Mouse (Mus musculus) frontal cortex, adult (tissue): ENCODE data around the gene Slc22a20.
A peak's percentile ranks its signal among the peaks of the same experiment; 100 is the strongest.

ENCODE experiments used
- ATAC-seq: cut with Nextera tagmentation; 2 replicates; pipeline ENCODE4 v1.9.2; 2017; ENCODE audit warnings: mild to moderate bottlenecking, moderate library complexity, mixed read lengths; ENCODE audit not compliant: low TSS enrichment

Slc22a20 gene

DNA sequence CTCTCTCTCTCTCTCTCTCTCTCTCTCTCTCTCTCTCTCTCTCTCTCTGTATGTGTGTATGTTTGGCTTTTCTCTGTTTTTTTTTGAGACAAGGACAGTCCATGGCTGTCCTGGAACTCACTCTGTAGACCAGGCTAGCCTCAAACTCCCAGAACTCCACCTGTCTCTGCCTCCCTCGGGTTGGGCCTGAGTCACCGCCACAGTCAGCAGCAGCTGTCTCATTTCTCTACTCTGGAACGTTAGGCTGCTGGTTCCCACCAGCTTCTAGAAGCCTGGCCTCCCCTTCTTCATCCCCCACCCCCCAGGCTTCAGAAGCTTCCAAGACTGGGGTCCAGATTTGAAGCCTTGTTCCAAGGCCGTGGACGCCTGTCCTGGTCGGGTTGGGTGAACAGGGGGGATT is 3.6 kb upstream of the Slc22a20 start:
- ATAC-seq: no peak

DNA sequence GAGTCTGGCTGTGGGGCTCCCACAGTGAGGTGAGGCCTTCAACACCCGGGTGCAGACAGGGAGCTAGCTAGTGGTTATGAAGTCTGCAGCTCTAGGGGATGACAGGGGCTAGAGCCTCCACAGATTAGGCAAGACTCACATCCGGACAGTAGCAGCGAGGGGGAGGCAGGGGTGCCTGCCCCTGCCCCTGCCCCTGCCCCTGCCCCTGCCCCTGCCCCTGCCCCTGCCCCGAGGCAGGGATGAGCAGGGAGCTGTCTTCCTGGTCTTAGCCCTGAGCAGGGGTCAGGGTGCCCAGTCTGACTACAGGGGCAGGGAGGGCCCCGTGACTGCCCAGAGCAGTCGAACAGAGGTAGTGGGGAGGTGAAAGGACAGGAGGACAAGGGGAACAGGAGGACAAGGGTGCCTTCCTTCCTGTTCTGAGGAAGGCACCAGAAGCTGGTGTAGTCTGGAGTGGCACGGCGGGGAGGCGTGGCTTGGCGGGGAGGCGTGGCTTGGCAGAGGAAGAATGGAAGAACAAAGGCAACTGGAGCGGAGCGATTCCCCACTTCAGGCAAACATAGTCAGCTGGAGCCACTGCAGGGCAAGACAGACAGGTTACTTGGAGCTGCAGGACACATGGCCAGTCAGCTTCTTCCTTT is 3.0 kb upstream of the Slc22a20 start:
- ATAC-seq: no peak

DNA sequence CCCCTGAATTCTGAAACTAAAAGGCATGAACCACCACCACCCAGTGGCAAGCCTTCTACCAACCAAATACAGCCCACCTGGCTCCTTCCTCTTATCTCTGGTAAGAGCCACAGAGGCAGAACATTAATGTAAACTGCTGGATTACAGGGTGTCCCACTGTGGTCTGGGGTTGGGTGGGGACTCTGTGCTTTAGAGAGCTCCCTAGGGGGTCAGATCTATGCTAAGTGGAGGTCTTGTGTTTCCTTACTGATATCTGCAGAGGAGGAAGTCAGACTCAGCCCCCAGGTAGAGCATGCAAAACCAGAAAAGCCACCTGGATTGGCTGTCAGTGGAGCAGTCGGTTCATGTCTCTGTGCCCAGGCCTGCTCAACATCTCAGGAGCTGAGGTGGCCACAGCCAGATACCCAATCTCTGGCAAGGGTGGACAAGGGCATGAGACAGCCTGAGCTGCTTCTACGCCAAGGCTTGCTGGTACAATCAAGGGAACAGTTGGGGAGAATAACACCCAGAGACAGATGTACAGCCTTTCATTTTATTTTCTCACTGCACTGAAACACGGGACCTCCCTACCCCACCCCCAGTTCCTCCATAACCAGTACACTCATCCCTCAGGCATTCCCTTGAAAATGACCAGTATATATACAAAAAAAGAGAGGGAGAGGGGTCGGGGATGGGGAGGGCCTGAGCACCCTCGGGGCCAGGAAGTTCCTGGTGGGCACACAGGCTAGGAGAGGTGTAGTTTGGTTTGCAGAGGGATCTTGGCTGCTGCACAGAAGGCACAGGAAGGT is 2.3 kb upstream of the Slc22a20 start:
- no peak for ATAC-seq

DNA sequence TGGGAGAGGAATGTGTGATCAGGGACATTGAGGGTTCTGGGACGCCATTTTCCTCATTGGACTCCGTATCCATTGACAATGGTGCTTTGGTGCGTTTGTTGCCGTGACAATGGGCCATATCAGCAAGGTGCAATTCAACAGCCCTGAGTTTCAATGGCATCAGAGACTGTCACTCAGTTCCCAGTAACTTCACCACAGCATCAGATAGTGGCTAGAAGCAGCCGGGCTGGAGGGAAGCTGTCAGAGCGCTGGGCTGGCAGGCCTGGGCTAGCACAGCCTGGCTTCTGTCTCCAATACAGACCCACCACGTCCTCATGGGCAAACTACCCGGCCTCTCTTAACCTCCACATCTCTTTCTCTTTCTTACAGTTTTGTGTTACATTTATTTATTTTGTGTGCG is 5.5 kb downstream of the Slc22a20 start:
- no peak for ATAC-seq

DNA sequence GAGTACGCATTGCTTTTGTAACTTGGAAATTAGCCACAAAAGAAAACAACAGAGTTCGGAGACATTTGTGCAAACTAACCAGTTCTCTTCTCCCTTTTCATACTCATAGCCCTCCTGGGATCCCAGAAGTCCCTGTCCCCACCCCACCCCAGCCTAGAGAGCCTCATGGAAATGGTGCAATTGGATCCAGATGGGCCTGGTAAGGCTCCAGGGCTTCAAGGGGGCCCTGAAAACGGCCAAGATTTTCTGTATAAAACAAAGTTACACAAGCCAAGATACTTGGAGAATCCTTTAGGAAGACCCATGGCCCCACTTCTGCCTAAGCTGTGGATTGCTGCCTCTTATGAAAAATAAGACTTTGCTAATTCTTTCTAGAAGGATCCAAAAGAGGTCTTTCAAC is 8.2 kb downstream of the Slc22a20 start:
- no peak for ATAC-seq

DNA sequence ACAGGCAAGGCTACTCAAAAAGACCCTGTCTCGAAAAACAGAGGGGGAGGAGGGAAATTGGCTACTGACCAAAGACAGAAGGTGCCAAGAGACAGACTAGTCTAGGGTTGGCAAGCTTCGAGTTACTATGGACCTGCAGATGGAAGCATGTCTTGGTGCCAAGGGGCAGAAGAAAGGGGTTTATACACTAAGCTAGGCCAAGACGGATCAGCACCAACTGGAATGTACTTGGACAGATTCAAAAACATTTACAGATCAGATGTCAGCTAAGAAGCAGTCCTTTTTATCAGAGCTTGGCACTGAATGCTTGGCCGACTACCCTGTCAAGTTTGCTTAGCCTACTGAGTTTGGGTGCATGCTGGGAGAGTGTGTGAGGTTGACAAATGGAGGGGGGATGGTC is 10.3 kb downstream of the Slc22a20 start:
- ATAC-seq: no peak

DNA sequence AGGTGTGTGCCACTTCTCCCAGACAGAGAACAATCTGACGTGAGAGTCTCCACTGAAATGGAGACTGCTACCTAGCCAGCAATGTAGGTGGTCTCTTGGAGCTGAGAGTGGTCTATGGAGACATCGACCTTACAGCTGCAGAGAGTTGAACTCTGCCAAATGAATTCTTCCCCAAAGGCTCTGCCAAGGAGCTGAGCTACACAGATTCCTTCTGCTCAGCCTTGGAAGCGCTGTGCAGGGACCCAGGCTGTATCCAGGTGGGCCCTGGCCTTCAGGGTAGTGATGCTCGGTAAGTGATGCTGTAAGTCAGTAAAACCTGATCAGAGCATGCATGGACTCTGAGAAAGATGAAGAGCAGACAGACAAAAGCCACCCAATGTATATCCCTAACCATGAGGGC is 10.8 kb downstream of the Slc22a20 start:
- no peak for ATAC-seq

DNA sequence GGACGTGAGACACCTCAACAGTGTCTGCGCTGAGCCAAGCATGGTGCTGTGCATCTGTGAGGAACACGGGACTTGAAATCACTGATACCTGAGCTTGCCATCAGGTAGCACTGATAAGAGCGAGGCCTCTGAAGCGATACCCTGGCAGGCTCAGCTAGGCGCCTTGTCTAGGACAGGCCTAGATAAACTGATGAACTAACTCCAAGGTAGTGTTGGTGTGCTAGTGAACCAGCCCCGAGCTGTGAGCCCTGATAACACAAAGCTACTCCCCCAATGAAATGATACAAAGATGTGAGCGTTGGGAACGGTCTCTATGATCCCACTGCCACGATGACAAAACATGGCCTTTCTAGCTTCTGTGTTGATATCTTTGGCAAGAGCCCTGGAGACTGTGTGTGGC is 18.3 kb downstream of the Slc22a20 start:
- no peak for ATAC-seq

DNA sequence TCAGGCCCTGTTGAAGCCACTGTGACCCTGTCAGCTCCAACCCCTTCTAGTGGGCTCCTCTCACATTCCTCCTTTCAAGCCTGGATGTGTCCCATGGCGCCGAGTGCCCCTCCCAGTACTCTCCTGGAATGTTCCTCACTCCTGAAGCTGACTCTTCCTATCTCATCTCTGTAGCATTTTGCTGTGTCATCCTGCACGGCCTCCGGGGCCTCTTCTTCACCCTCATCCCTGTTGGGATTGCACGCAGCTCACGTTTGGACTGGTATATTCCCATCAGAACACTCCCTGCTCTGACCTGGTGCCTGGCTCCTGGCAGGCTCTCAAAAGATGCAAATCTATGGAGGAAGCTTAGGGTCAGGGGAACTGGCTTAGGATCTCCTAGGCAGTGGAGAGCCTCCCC is 19.2 kb downstream of the Slc22a20 start:
- no peak for ATAC-seq

DNA sequence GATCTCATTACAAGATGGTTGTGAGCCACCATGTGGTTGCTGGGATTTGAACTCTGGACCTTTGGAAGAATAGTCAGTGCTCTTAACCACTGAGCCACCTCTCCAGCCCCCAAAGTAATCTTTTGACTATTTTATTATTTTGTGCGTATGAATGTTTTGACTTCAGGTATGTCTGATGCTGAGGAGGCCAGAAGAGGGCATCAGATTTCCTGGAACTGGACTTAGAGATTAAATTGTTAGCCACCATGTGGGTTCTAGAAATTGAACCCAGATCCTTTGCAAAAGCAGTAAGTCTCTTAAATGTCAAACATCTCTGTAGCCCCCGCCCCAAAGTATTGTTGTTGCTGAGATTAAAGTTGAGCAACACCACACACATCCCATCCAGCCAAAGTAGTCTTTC is 20.0 kb downstream of the Slc22a20 start:
- ATAC-seq: no peak

DNA sequence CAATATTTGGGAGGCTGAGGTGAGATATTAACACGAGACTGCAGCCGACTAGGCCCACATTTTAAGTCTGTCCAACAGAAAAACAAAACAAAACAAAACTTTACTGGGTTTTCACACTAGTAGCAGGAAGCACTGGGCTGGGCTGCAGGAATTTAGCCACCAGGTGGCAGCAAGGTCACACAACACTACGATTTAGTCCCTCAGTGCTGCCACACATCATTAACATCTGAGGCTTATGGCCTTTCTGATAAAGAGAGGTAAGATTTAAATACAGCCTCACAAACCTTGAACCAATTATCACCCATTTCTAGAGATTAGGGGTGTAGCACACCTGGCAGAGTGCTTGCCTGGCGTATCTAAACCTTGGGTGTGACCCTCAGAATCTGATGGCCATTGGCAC is 20.7 kb downstream of the Slc22a20 start:
- peak; percentile 62; the same call in 1 of the 2 replicates for ATAC-seq

DNA sequence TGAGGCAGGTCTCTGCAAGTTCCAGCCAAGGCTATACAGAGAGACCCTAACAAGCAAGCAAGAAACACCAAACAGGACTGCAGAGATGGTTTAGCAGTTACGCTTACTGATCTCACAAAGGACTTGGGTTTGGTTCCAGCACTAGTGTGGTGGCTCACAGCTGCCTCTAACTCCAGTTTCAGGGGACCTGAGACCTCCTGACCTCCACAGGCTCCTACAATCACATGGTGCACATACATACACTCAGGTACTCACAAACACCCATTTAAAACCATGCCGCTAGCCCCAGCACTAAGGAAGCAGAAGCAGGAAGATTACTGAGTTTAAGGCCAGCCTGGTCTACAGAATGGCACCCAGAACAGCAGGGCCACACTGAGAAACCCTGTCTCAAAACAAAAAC is 21.1 kb downstream of the Slc22a20 start:
- ATAC-seq: no peak

DNA sequence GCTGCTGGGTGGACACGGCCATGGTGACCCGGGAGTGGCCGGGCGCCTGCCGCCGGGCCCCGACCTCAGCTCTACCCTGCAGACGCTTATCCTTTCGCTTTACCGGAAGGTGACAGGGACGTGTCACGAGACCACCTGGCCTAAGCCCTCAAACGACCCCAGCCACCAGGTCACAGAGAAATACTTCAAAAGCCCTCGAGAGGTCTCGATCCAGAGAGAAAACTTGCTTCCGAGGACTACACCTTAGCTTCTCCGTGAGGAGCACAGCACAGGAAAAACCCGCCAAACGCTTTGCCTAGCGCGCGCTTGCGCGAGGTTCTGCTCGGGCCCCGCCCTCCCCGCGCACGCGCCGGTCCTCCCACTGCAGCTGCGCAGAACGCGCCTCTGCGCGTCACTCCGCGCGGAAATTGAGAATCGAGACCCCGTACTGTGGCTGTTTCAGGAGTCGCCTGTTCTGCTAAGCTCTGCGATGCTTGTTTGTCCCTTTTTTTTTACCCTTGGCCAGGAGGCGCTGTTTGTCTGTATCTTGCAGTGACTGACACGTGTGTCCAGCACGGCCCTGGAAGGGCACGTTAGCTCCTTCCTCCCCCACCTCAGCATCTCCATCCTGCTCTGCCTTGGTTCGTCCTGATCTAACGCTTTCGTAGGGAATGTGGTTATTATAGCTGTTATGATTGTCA is 21.9 kb downstream of the Slc22a20 start, which contains the start of gene Pola2:
TSS of gene Pola2 (minus strand) at position 320 of the 680 bp plus-strand sequence.
- ATAC-seq: peak; percentile 92

DNA sequence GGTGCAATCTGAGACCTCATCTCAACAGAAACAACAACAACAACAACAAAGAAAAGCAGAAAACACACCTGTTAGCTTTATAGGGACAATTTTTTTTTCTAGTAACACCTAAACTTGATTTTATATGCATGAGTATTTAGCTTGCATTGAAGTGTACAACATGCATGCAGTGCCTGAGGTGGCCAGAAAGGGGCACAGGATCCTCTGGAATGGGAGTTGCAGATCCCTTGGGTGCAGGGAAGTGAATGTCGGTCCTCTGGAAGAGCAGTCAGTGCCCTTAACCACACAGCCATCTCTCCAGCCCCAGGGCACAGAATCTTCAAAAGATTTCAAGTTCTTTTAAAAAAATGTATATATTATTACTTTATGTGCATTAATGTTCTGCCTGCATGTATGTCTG is 23.3 kb downstream of the Slc22a20 start:
- no peak for ATAC-seq

DNA sequence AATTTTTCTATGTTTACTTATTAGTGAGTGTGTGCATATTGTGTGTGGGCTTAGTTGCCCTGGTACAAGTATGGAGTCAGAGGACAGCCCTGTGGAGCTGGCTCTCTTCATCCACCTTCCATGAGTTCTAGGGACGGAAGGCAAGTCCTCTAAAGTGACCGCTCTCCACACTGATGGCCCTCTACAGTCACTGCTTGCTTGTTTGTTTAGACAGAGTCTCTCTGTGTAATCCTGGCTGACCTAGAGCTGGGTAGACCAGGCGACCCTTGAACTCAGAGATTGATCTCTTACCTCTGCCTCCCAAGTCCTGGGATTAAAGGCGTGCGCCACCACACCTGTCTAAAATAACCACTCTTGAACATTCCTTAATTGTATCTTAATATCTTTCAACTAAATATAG is 28.6 kb downstream of the Slc22a20 start:
- ATAC-seq: no peak

DNA sequence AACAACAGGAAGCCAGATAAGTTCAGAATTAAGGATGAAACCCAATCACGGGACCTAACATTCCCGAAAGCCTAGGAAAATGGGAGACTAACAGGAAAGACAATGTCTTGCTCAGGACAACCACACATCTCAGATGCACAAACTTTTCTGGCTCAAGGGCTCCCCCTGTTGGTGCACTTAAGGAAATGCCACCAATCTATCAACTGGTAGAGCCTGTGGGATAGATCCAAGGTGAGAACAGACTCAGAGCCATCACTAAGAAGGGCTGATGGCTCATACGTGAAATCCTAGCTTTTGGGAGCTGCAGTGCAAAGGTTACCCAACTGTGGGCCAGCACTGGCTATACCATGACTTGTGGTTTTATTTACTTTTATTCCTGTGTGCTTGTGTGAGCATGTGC is 29.3 kb downstream of the Slc22a20 start:
- ATAC-seq: peak; percentile 57

DNA sequence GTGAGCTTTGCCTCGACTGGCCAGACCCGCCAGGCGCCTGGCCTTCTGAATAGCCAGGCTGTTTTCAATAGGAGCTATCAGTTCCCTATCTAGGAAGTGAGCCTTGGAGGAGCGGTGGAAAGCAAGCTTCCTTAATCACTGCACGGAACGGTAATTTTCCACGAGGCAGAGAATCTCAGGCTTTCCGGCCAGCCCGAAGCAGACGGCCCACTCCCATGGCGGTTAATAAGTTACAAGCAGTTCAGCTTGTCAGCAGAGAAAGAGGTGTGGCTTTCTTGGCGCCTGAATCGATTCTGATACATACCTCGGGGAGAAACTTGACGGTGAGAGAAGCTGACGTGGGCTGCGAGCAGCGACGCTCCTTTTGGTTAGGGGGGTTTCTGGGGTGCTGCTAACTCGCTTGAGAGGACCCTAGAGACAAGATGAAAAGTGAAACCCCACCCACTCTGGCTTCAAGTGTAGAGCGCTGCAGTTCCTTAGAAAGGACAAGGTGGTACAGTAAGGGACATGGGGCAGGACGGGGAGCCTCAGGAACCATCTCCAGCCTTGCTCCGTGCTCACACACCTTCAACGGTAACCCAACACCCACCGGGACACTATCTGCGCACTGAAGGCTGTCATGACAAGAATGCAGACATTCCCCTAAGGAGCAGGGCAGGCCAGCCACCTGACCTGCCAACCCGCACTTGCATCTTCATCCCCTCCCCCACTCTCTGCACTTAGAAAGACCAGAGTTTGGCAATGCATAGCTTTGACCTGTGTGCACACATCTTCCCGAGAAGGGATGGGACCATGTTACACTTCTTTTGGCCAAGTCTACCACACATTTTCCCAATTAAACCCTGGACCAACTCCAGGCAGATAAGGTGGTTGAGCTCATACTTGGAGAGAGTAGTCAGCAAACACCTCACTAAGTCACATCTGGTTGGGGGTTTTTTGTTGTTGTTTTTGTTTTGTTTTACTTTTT is 30.0 kb downstream of the Slc22a20 start:
- ATAC-seq: no peak

DNA sequence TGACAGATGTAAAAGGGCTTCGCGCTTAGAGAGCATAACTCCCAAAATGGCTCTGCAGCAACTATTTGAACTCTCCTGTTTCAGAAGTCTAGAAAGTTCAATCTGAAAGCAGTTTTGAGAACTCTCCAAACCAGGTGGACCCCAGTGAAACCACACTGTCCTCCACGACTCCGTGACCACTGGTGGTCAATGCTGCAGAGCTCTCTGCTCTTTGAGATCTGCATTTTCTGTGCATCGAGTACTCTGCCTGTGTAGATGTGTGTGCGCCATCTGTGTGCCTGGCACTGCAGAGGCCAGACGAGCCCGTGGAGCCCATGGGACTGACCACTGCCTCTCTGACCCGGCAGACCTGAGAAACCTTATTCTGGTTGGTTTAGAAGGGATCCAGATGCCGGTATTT is 31.0 kb downstream of the Slc22a20 start:
- no peak for ATAC-seq

DNA sequence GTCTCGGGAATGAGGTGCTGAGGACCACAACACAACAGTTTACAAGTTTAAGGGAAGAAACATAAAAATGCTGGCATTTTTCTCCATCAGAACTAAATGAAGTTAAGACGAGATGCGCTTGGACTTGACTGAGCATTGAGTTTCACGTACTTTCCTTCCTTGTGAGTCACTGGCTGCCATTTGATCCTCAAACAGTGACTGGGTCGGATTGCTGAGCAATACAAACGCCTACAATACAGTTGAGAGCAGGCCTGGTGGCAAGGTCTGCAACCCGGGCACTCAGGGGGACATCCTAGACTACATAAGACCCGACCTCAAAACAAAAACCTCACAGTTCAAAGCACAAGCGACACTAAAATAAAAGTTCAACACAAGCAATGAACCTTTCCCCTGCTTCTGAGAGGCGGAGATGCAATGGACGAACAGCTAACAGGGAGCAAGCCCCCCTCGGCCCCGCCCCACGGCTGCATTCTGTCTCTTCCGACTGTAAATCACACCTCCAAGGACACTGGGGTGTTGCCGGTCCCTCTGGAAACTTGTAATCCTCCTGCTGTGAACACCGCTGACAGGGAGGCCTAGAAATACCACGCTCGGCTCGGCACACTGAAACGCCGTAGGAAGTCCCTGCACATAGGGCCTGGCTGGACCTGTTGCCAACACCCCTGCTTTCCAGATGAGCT is 31.8 kb downstream of the Slc22a20 start:
- no peak for ATAC-seq

DNA sequence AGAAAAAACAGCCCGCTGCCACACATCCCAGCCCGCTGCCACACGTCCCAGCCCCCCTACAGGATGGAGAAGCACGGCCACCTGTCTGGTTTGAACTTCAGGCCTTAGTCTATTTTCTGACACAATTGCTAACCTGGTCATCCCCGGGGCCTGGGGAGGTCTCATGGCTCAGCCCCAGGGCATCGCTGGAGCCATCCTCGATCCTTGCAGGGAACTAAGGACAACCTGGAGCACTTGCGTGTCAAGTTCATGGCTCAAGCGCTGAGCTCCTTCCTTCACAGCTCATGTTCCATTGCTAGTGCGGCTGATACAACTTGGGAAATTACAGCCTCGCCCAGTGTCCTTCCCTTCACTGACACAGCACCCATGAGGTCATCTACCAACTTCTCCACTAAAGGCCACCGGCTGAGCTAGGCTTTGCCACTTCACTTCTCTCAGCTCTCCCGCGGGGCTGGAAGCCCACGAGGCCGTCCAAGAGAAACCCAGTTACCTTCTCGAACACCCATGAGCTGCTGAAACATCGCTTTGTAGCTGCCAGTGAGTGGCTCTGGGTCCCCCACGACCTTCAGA is 32.7 kb downstream of the Slc22a20 start:
- no peak for ATAC-seq
